Mouse (Mus musculus) right cerebral cortex, adult 18-20 months (tissue): ENCODE data around the gene Gm3020.
"Not testable (repeated sequence)": the region's sequence is repeated elsewhere in the genome, so short reads cannot be mapped to it uniquely, and the experiment has no call there.

Experiments used
- DNase-seq: peaks from one replicate; pipeline ENCODE4 v3.0.0; 2022; ENCODE audit warnings: mixed read lengths

Gm3020 gene

GRCm38 (mm10) chr14:3651730-3652129 is at the start of gene Gm3020:
Gm3020 (plus strand) TSS chr14:3652030.
- not testable (repeated sequence) for DNase-seq

- not testable (repeated sequence) for DNase-seq
These were observed 17.6 kb upstream of the Gm3020 start, which contains the start of gene Gm3012 for GRCm38 (mm10) chr14:3634212-3634611. Gm3012 (plus strand) TSS chr14:3634512.

GRCm38 (mm10) chr14:3688483-3688882 is 36.7 kb downstream of the Gm3020 start, which contains the start of gene Gm3043:
Gm3043 (plus strand) TSS chr14:3688783.
- not testable (repeated sequence) for DNase-seq
